Mouse (Mus musculus): ENCODE measurements at regions not wholly inside any gene's neighbourhood (a gene's known extent, or its start where the extent isn't known, plus 50 kb on each side); places are given as distances from the start of the nearest gene placed in this dataset.

DNA sequence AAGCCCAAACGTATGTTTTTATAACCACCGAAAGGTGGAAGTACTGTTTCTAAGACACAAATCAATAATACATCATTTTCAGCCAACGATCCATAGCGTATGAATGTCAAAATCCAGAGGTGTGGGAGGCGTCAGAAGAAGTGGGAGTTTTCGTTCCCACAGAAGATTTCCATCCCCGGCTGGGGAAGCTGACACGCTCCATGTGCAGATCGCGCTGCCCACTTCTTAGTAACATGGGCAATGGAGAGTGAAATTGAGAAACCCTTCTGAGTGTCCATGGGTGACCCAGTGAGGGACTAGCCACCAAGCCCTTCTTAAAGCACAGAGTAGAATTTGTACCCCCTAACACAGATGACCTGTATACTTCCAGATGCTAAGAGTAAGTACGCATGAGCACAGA, 110.1 kb upstream of the Sh3bp4 start:
- no peak for DNase-seq (ENCODE audit: low read depth, low spot score)

DNA sequence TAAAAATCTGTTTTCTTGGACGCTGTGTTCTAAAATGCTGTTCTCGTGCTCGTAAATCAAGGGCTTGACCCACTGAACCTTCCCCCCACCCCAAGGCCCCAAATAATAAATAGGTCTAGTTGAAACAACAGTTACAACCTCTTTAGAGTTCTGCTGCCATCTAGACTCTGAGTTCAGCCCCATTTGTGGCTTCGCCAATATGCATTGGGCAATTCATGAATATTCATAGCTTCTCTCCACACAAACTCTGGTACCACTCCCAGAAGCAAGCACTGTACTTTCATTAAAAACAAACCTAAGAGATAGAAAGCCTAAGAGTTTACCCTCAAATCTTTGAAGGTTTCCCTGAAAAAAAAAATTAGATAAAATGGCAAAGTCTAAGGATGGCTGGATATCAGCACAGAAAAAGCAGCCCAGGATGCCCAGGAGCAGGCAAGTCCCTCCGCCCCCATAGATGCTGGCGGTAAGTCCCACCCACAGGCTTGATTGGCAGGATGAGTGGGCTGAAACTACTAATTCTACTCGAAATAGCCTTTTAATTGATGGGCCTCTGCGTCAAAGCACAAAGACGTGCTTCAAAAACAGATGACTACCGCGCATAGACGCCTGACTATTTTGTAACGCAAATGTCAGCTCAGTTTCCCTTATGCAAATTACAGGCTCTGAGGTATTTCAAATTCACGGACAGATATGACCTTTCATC, 106.0 kb upstream of the Sh3bp4 start:
- DNase-seq (ENCODE audit: low read depth, low spot score): peak; percentile 22

DNA sequence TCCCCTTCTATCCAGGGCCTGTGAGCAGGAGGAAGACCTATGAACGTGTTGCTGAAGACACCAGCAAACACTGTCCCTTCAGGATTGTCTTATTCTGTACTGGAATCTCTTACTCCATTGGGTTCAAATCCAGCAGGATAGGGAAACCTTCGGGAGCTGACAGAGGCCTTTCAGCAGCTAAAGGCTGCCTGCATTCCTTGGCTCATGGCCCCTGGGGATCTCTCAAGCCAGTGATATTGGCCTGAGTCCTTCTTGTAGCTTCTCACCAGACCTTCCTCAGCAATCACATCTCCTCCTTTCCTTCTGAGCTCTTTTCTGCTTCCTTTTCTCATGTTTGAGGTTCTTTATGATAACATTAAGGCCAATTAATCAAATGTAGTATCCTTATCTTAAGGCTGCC, 103.8 kb upstream of the Sh3bp4 start:
- no peak for DNase-seq (ENCODE audit: low read depth, low spot score)

DNA sequence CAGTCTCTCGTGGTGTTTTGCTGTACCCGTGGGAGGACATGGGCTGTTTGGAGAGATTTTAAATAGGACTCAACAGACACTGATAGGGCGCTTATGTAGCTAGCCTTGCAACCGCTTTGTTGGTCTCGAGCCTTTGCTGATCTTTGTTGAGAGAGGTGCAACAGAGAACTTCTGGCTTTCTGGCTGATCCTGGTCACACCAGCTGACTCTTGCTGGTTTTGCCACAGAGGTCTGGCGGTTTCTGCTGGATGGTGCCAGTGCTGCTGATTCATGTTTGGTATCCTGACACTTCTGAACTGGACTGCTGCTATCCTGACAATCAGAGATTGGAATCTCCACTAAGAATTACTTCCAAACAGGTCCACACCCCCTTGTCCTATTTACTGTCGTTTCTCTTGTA, 102.1 kb upstream of the Sh3bp4 start:
- DNase-seq (ENCODE audit: low read depth, low spot score): peak; percentile 11

DNA sequence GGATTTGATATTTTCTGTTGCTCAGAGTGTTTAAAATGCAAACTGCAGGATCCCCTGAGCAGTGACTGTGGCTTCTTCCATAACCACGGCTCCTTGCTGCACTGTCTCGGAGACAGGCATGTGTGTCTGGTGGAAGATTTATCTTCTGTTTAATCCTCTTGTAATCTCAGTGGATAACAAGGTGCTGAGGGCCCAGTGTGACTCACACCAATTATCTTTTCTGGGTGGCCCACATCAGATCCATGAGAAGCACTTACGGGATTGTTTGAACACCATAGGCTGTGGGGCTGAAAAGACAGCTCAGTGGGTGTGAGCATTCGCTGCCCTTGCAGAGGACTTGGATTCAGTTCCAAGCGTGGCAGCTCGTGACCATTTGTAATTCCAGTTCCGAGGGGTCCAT, 101.2 kb upstream of the Sh3bp4 start:
- DNase-seq (ENCODE audit: low read depth, low spot score): no peak

DNA sequence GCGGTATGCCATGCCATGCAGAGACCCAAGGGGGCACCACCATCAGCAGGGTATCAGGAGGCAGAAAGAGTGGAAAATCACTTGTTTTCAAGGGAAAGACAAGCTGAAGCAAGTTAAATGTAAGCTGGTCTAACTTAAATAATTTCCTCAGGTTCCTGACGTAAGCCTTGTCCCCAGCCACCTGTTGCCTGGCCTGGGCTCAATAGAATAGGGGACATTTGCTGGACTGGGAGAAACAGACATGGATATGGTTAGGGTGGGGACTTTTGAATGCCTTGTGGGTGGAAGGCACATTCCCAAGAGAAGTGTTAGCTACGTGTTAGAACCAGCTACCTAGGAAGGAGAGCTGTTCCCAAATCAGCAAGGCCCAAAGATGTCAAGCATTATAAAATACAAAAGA, 100.6 kb upstream of the Sh3bp4 start:
- no peak for DNase-seq (ENCODE audit: low read depth, low spot score)

DNA sequence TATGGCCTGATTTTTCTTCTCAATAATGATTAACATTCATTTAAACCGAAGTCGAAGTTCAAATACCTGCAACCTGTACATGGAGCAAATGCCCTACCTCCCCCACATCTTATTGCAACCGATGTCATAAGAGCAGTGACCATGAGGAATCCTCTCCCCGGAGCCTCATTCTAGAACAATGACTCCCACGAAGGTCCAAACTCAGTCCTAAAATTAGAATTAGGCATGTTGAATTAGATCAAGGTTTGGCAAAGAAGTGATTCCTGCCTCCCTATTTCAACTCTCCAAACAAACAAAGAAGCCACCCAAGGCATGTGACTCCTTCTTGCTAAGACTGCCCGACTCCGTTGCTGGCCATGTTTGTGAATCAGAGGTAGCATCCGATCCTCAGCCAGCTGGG, 94.1 kb upstream of the Sh3bp4 start:
- no peak for DNase-seq (ENCODE audit: low read depth, low spot score)

DNA sequence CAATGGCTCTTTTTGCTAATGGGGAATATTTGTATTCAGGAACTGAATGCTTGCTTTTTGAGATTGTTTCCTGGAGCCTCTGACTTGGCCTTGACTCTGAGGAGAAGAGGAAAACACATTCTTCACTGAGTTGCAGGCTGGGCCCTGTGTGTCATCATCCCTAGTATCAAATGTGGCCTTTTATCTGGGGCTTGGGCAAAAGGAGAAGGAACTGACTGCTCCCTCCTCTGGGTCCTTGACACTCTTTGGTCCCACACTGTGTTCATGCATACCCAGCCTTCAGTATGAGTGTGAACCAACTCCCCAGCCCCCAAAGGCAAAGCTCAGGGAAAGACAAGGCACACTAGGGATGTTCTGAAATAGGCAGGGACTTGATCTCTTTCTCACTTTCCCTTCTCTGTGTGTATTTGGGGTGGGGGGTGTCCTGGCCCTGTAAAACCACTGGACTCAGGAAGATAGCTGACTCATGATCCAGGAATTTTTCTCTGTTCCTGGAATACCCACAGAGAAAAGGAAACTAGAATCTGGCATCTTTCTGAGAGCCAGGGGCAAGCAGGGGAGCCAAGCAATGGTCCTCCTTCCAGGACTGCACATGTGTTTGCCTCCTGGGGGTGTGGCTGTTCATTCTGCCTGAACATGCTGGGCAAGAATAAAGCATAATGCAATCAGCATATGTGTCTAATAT, 82.1 kb upstream of the Sh3bp4 start:
- DNase-seq (ENCODE audit: low read depth, low spot score): no peak

DNA sequence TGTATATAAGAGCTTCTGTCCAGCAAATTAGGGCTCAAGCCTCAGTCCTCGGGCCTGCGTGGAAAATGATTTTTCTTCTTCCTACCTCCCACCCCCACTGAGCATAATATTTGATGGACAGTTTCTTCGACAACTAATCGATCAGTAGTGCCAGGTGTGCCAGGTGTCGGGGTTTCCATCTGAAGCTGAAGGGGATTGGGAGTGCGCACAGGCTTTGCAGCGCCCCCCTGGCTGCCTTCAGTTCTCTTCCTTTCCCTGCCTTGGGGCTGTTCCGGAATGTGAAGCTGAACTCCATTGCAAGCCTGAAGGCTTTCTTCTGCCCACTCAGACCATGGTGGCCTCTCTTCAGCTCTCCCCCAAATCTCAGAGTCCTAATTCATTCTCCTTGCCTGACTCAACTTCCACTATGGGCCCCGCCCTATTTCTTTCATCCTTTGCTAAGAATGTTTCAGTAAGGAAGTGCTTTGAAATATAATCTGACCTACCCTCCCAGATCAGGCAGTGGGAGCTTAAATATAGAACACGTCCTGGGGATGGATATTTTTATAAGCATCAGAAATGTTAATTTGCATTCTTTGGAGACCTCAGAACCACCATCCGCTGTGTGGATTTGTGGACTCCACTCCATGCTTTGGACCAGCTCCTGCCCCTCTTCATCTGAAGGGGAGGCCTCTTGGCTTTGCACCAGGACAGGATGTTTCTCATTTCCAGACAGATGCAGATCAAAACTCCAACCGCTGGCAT, 75.5 kb upstream of the Sh3bp4 start:
- no peak for DNase-seq (ENCODE audit: low read depth, low spot score)

DNA sequence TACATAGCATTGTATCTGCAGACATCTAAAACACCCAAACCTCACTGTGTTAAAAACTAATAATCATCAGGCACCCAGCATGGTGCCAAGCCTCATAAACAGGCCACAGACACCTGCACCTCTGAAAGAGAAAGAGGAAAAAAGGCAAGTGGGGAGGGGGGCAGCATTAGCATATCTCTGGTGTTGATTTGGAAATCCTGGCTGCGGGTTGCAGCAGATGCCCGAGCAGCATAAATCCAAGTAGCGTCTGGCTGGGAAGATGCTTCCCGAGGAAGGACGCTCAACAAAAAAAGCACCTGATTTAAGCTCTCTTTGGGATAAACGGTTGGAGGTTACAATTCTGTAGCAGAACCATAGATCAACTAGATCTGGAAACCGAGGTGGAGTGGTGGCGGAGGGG, 74.3 kb upstream of the Sh3bp4 start:
- no peak for DNase-seq (ENCODE audit: low read depth, low spot score)

DNA sequence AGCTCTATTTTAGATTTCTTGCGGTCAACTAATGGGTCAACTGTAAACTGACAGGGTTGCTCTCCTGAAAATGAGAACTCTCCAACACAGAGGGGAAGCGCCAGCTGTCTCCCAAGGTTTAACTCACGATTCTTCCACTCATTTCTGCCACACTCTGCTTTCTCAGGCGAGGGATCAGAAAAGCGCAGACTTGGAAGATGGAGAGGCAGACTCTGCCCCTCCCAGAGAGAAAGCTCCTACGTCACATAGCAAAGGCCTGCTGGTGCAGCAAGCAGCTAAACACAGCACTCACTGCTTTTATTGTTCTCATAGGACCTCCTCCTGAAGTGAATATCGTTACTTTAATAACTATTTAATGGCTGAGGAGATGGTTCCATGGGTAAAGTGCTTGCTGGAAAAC, 73.6 kb upstream of the Sh3bp4 start:
- DNase-seq (ENCODE audit: low read depth, low spot score): no peak

DNA sequence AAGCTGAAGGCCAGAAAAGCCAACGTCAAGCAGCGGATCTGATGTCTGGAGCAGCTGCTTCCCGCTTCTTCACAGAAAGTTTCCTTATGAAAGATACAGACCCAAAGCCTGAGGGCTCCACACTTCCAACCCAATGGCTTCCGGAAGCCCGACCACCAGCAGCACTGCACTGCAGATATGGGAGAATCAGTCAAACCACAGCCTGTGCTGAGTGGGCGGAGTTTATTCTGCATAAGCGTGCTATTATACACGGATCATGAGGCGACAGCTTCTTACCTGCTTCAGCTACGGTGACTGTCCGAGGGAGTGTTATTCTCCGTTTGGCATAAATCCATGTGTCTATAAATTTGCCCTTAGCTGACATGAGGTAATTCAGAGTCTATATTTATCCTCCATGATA, 72.4 kb upstream of the Sh3bp4 start:
- no peak for DNase-seq (ENCODE audit: low read depth, low spot score)

DNA sequence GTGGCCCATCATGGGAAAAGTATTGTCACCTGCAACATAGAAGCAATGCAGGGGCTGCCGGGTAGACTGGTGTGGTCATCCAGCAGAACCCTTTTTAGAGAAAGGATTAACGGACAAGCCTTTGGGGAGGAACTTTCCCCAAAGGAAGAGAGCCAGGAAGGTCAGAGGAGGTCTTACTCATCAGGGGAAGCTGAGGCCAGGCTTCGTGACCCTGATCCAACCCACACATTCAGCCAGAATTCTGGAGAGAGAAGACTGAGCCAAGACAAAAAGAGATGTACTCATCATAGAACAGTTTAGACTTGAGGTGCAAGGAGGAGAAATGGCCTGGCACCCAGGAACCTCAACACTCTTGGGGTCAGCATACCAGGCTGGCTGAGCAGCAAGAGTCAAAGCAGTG, 67.9 kb upstream of the Sh3bp4 start:
- no peak for DNase-seq (ENCODE audit: low read depth, low spot score)

DNA sequence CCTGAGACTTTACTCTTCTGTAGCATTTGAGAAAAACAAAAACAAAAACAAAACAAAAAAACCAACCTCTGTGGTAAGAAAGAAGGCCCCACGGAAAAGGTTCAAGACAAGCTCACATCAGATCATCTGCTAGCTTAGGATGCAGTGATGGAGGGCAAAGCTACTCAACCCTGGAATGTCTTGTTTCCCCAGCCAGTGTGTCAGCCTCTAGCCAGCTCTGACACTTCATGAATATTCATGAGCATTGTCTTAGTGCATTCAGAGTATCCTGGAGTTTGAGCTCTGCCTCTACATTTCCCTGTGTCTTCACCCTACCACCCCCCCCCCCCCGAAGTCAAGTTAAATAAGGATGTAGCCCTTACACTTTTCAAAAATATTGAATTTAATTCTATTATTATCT, 66.5 kb upstream of the Sh3bp4 start:
- DNase-seq (ENCODE audit: low read depth, low spot score): peak; percentile 35

DNA sequence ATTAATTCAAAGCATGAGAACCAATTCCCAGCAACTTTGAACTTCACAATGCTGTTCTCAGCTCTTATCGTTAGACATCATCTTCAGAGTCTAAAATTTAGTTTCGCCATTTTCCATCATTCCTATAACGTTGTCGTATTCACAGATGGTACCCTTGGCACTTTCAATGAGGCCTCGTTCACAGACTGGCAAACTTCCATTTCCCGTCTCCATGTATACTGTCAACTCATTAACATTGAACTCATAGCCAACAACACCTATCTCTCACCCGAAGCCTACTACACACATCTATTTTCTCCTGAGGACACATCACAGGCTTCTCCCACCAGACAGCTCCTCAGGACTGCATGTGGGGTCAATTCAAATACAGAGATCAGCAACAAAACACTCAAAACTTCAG, 62.7 kb upstream of the Sh3bp4 start:
- no peak for DNase-seq (ENCODE audit: low read depth, low spot score)

DNA sequence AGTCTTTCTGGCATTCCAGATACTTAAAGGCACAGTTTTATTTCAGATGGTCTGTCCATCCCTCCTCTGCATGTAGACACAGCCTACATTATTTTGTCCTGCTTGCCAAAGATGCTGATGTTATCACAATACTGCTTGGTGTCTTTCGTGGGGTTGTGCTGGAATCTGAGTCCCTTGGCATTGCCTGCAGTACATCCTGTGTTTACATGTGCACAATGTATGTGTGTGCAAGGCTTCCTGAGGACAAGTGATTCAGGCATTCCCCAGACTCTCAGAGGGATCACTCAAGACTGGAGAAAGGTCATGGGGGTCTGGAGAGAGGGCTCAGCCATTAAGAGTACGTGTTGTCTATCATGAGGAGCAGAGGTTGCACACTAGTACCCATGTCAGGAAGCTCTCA, 60.0 kb upstream of the Sh3bp4 start:
- no peak for DNase-seq (ENCODE audit: low read depth, low spot score)

DNA sequence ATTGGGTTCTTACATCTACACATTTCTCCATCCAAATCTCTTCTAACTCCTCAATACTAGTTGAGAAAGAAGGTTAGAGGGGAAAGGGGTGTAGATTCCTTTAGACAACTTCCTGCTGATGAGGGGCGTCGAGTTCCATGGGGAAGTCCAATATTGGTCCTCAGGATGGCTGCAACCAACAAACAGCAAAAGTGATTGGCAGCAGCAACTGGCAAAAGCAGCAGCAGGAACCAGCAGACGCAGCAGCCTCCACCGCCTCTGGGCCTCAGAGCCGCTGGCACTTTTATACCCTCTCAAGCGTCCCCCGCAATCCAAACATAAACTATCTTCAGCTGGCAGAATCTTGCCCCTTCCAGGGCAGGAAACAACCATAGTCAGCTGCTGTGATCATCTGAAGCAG, 58.8 kb upstream of the Sh3bp4 start:
- no peak for DNase-seq (ENCODE audit: low read depth, low spot score)

DNA sequence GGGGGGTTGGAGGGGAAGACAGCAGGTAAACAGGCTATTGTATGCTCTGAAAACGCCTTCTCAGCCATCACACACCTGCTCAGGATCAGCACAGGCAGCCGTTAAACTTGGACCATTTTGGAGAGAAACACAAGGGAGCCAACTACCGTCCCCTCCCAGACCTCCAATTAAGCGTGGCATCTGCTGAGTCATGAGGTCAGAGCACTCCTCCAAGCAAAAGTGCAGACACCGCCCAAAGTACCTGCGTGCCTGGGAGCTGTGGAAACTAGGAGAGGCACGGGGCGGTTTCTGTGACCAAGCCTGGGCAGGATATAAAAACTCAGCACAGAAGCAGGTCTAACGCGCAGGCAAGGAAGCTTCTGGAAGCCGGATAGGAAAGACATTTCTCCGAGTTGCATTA, 54.8 kb upstream of the Sh3bp4 start:
- DNase-seq (ENCODE audit: low read depth, low spot score): peak; percentile 91

DNA sequence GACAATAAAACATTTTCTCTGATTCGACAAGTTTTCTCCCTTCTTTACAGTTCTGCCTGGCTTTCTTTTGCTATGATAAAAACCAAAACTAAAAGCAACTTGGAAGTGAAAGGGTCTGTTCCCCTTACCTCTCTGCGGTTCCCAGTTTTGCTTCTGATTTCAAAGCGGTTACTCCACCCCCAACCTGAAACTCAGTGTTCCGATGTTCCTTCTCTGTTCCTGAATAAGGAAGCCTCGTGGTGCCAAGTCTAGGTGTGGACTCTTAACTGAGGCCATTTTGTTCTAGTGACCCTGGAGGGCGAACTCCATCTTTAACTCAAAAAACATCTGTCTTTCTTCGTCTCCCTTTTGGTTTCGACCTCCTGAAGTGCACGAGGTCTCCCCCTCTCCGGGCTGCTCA, 54.4 kb upstream of the Sh3bp4 start:
- DNase-seq (ENCODE audit: low read depth, low spot score): peak; percentile 52

DNA sequence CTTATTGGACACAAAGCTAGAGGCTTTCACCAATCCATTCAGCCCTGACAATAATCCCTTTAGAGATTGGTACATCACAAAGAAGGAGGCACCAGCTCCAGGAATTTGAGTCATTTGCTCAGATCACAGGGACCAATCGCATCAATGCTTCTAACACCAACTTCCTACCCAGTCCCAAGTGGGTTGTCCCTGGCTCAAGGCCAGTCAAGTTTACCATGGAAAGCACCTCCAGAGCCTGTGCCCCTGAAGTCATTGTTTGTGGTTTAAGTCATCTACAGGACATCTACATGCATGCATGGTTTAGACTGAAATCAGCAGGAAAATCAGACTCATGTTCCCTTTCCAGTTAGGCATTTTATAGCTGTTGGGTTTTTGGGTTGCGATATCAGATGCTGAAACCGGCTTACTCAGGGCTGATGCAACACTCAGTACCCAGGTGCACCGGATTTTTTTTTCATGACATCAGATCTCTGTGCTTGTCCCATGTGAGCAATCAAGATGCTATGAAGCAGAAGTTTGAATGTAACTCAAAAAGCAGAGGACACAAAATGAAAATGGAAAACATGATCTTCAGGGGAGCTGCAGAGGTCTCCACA, 50.3 kb upstream of the Sh3bp4 start:
- DNase-seq (ENCODE audit: low read depth, low spot score): peak; percentile 55

Data from ZHBTc4 (cell line).